Mouse (Mus musculus) CH12.LX (cell line): ENCODE measurements around the gene Mgat5. TPM values are rescaled to one million over a fixed set of nuclear protein-coding genes. Genes with fewer than 3 reads are reported as not detected.

Source experiments
- DNase-seq: peaks from one replicate; pipeline ENCODE4 v3.0.0-alpha.2; 2013; ENCODE audit errors: extremely low read depth
- H3K27ac ChIP-seq: 2 replicates; pipeline ENCODE4 v1.5.1; 2012; ENCODE audit warnings: low read depth, mild to moderate bottlenecking, control low read depth, moderate library complexity; ENCODE audit not compliant: insufficient read depth
- H3K27me3 ChIP-seq: replicated peaks from 2 replicates; pipeline ENCODE3; 2012; ENCODE audit warnings: inconsistent platforms
- H3K36me3 ChIP-seq, 2 experiments: replicated peaks in 1 of 2; 2 replicates each; pipeline versions ENCODE3 to v1.6.1; 2012; ENCODE audit warnings: inconsistent platforms in 1 of 2, low read length in 1 of 2, mild to moderate bottlenecking in 1 of 2, mixed read lengths in 1 of 2, moderate library complexity in 1 of 2; ENCODE audit not compliant: control insufficient read depth in 1 of 2, insufficient read depth in 1 of 2
- H3K4me1 ChIP-seq, 2 experiments: 2 replicates each; pipeline ENCODE4 v1.6.1; 2012; ENCODE audit warnings: inconsistent platforms in 1 of 2, moderate library complexity in 1 of 2; ENCODE audit not compliant: insufficient read depth in 2 of 2, control insufficient read depth in 1 of 2
- H3K4me2 ChIP-seq: 2 replicates; pipeline ENCODE4 v1.6.1; 2012; ENCODE audit warnings: low read depth, mild to moderate bottlenecking, control low read depth; ENCODE audit not compliant: poor library complexity, insufficient read depth, severe bottlenecking
- H3K4me3 ChIP-seq, 3 experiments: fragments of 150-350 bp in 1 of 3; sonication (generic) in 1 of 3; replicated peaks in 1 of 3; 2 replicates each; pipeline versions ENCODE3 to v1.5.1; 2011 to 2012; ENCODE audit warnings: low read depth in 2 of 3, low read length in 2 of 3, mild to moderate bottlenecking in 2 of 3, moderate library complexity in 2 of 3, control low read depth in 1 of 3, improper control_type of control experiment in 1 of 3, inconsistent platforms in 1 of 3, mixed read lengths in 1 of 3; ENCODE audit not compliant: poor library complexity in 1 of 3
- H3K79me2 ChIP-seq: replicated peaks from 2 replicates; pipeline ENCODE4 v1.6.1; 2012; ENCODE audit warnings: mild to moderate bottlenecking, moderate library complexity; ENCODE audit not compliant: control insufficient read depth, poor library complexity, insufficient read depth, severe bottlenecking; ENCODE audit errors: extremely low read depth
- H3K9ac ChIP-seq: 2 replicates; pipeline ENCODE4 v1.6.1; 2012; ENCODE audit warnings: low read depth, mild to moderate bottlenecking, control low read depth, moderate library complexity; ENCODE audit not compliant: insufficient read depth
- H3K9me3 ChIP-seq: replicated peaks from 2 replicates; pipeline ENCODE3; 2012; ENCODE audit warnings: low read length, inconsistent platforms, mixed read lengths
- CHD1 ChIP-seq: IDR thresholded peaks from 2 replicates; pipeline ENCODE4 v1.6.1; 2012; ENCODE audit warnings: low read depth, low read length, improper control_type of control experiment, inconsistent platforms
- CHD2 ChIP-seq: IDR thresholded peaks from 2 replicates; pipeline ENCODE4 v1.6.1; 2011; ENCODE audit warnings: low read length, improper control_type of control experiment
- E2F4 ChIP-seq: IDR thresholded peaks from 2 replicates; pipeline ENCODE4 v1.6.1; 2011; ENCODE audit warnings: low read depth, low read length, improper control_type of control experiment; ENCODE audit not compliant: insufficient replicate concordance
- ETS1 ChIP-seq: conservative IDR thresholded peaks from 2 replicates; pipeline ENCODE4 v1.6.1; 2012; ENCODE audit warnings: low read depth, mild to moderate bottlenecking, inconsistent platforms, low read length, improper control_type of control experiment, moderate library complexity
- GABPA ChIP-seq: IDR thresholded peaks from 2 replicates; pipeline ENCODE4 v1.6.1; 2012; ENCODE audit warnings: low read depth, low read length, improper control_type of control experiment, inconsistent platforms; ENCODE audit not compliant: insufficient replicate concordance
- HCFC1 ChIP-seq: IDR thresholded peaks from 2 replicates; pipeline ENCODE4 v1.6.1; 2012; ENCODE audit warnings: low read depth, mild to moderate bottlenecking, inconsistent platforms, low read length, improper control_type of control experiment
- JUN ChIP-seq: IDR thresholded peaks from 2 replicates; pipeline ENCODE4 v1.6.1; 2011; ENCODE audit warnings: low read depth, mild to moderate bottlenecking, low read length, improper control_type of control experiment, moderate library complexity; ENCODE audit not compliant: insufficient read depth
- JUND ChIP-seq: conservative IDR thresholded peaks from 2 replicates; pipeline ENCODE4 v1.6.1; 2011; ENCODE audit warnings: low read depth, low read length, improper control_type of control experiment
- KAT2A ChIP-seq: IDR thresholded peaks from 2 replicates; pipeline ENCODE4 v1.6.1; 2012; ENCODE audit warnings: low read length, improper control_type of control experiment, inconsistent platforms; ENCODE audit not compliant: insufficient replicate concordance
- MAX ChIP-seq: IDR thresholded peaks from 2 replicates; pipeline ENCODE4 v1.6.1; 2011; ENCODE audit warnings: low read length, improper control_type of control experiment
- MEF2A ChIP-seq: IDR thresholded peaks from 2 replicates; pipeline ENCODE4 v1.6.1; 2014; ENCODE audit warnings: low read depth, mild to moderate bottlenecking, inconsistent platforms, low read length, improper control_type of control experiment, borderline replicate concordance
- NRF1 ChIP-seq: IDR thresholded peaks from 2 replicates; pipeline ENCODE4 v1.6.1; 2014; ENCODE audit warnings: low read depth, mild to moderate bottlenecking, inconsistent platforms, low read length, improper control_type of control experiment, moderate library complexity
- POLR2A ChIP-seq: IDR thresholded peaks from 2 replicates; pipeline ENCODE4 v1.6.1; 2011; ENCODE audit warnings: low read depth, mild to moderate bottlenecking, improper control_type of control experiment, low read length
- POLR2AphosphoS2 ChIP-seq: IDR thresholded peaks from 2 replicates; pipeline ENCODE4 v1.6.1; 2011; ENCODE audit warnings: low read depth, low read length, improper control_type of control experiment
- RCOR1 ChIP-seq: conservative IDR thresholded peaks from 2 replicates; pipeline ENCODE4 v1.6.1; 2012; ENCODE audit warnings: low read depth, mild to moderate bottlenecking, inconsistent platforms, low read length, improper control_type of control experiment
- SMC3 ChIP-seq: IDR thresholded peaks from 2 replicates; pipeline ENCODE4 v1.6.1; 2011; ENCODE audit warnings: low read depth, low read length, improper control_type of control experiment
- TBP ChIP-seq: conservative IDR thresholded peaks from 2 replicates; pipeline ENCODE4 v1.6.1; 2011; ENCODE audit warnings: low read depth, low read length, improper control_type of control experiment
- TCF12 ChIP-seq: IDR thresholded peaks from 2 replicates; pipeline ENCODE4 v1.6.1; 2014; ENCODE audit warnings: low read depth, mild to moderate bottlenecking, inconsistent platforms, low read length, improper control_type of control experiment
- UBTF ChIP-seq: IDR thresholded peaks from 2 replicates; pipeline ENCODE4 v1.6.1; 2012; ENCODE audit warnings: low read depth, mild to moderate bottlenecking, inconsistent platforms, low read length, improper control_type of control experiment, moderate library complexity
- USF1 ChIP-seq: IDR thresholded peaks from 2 replicates; pipeline ENCODE4 v1.6.1; 2014; ENCODE audit warnings: low read depth, mild to moderate bottlenecking, inconsistent platforms, low read length, improper control_type of control experiment
- ZKSCAN1 ChIP-seq: IDR thresholded peaks from 2 replicates; pipeline ENCODE4 v1.6.1; 2012; ENCODE audit warnings: low read depth, inconsistent platforms, low read length, improper control_type of control experiment, borderline replicate concordance
- ZMIZ1 ChIP-seq: IDR thresholded peaks from 2 replicates; pipeline ENCODE4 v1.6.1; 2012; ENCODE audit warnings: low read depth, mild to moderate bottlenecking, inconsistent platforms, low read length, improper control_type of control experiment
- ZNF384 ChIP-seq: IDR thresholded peaks from 2 replicates; pipeline ENCODE4 v1.6.1; 2012; ENCODE audit warnings: low read depth, low read length, improper control_type of control experiment, inconsistent platforms
- dilution Hi-C: fragments of 300-500 bp; cut with MboI; formaldehyde crosslinking; loops from 2 replicates; pipeline ENCODE4 v1.14.3; 2020; ENCODE audit warnings: low sequenced_read_pairs; ENCODE audit not compliant: extremely low pct_unique_long_range_greater_than_20kb, extremely low pct_ligation_motif_present
- in situ Hi-C: fragments of 300-500 bp; cut with MboI; formaldehyde crosslinking; loops from 3 replicates; pipeline ENCODE4 v1.14.3; 2019; ENCODE audit warnings: low sequenced_read_pairs, low pct_ligation_motif_present, low pct_unique_long_range_greater_than_20kb, mixed read lengths
- polyA plus RNA-seq: library from polyadenylated mRNA; unstranded; fragments of >175 nt; gene quantifications from 2 replicates; pipeline ENCODE4 v1.2.1, GENCODE M21; 2012; ENCODE audit warnings: low read depth; ENCODE audit not compliant: insufficient read length
- total RNA-seq, 2 experiments: library from RNA; depleted of rRNA; stranded (reverse); fragments of 300-350 nt in 1 of 2; fragments of >200 nt in 1 of 2; gene quantifications; 2 replicates each; pipeline ENCODE4 v1.2.3; 2012 to 2014

The Mgat5 gene
- total and polyA plus RNA-seq, 3 experiments: 5.9 to 8.8 (median 6.6) TPM

DNA sequence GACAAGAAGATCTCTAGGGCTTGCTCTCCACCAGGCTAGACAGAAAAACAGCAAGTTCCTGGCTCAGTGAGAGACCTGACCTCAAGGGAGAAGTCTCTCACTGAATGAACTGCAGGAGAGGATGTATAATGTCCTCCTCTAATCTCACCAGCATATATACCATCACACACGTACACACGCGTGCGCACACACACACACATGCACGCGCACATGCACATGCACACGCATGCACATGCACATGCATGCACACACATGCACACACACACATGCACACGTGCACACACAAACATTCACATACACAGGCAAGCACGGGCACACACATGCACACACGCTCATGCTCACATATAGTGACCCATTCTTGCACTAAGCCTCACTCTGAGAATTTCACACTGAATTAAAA lies 310.1 kb downstream of the Mgat5 start:
- H3K4me3 ChIP-seq: peak overlapping the region in 1 of 3 experiments; percentile 59
- TF ChIP-seq GABPA (no peak), JUND (no peak), MEF2A (no peak), USF1 (no peak), SMC3 (no peak), POLR2A (peak; percentile 8; the same call in 1 of the 2 replicates), TCF12 (no peak), ZKSCAN1 (no peak), KAT2A (no peak), RCOR1 (0 out of 2 replicates have a peak, but pooled peaks have one; percentile 36), ZMIZ1 (no peak)
- dilution Hi-C loops (no loop called here), in situ Hi-C loops (no loop called here)
- H3K4me2 ChIP-seq: no peak overlapping the region
- H3K4me1 ChIP-seq: peaks cover 34 to 51% of the 10 kb centered on the region in 2 experiments
- no peaks in the 10 kb centered on the region for H3K79me2 ChIP-seq
- no peaks in the 10 kb centered on the region for H3K27me3 ChIP-seq
- peaks cover 34% of the 10 kb centered on the region for H3K9me3 ChIP-seq
- DNase-seq: no peak
- peak overlapping the region; percentile 93 for H3K27ac ChIP-seq
- H3K9ac ChIP-seq: no peak overlapping the region
- H3K36me3 ChIP-seq: peaks cover 0 to 32% of the 10 kb centered on the region in 2 experiments

DNA sequence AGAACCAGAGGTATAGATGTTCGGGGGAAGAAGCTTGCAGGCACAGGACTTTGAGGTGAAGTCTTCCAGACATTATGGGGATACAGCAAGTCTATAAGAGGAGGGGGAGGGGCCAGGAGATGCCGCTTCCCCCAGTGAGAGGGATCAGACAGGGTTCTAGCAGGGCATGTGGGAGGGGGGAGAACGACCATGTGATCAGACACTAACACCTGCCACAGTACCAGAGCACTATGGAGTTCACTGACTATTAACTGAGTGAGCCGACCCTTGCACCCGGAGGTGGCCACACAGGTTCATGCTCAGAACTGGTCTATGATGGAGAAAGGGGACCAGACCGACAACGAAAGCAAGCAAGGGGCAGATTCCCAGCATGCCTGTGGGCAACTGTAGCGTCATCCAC lies 318.5 kb downstream of the Mgat5 start:
- no peak for DNase-seq
- dilution Hi-C loops: no loop called here
- Histone ChIP-seq H3K9ac (no peak overlapping the region), H3K27ac (no peak overlapping the region), H3K9me3 (peaks cover 5% of the 10 kb centered on the region), H3K79me2 (no peaks in the 10 kb centered on the region), H3K4me3 (no peak overlapping the region), H3K27me3 (no peaks in the 10 kb centered on the region), H3K36me3 (peaks cover 0 to 23% of the 10 kb centered on the region in 2 experiments), H3K4me2 (no peak overlapping the region), H3K4me1 (peaks cover 12 to 28% of the 10 kb centered on the region in 2 experiments)
- TF ChIP-seq TBP: no peak
- no peak for TF ChIP-seq RCOR1
- TF ChIP-seq JUN: no peak
- TF ChIP-seq ZNF384: no peak
- TF ChIP-seq SMC3: no peak
- no peak for TF ChIP-seq POLR2AphosphoS2
- no peak for TF ChIP-seq GABPA
- no peak for TF ChIP-seq UBTF
- no peak for TF ChIP-seq CHD1
- no peak for TF ChIP-seq HCFC1
- TF ChIP-seq ETS1: no peak
- TF ChIP-seq E2F4: no peak
- TF ChIP-seq CHD2: no peak
- TF ChIP-seq MAX: no peak
- no peak for TF ChIP-seq ZMIZ1
- TF ChIP-seq NRF1: no peak
- TF ChIP-seq ZKSCAN1: no peak
- in situ Hi-C loops: no loop called here
